Mouse (Mus musculus) layer of hippocampus, postnatal 10 days (tissue): ENCODE data around the gene Xndc1. TPM values are rescaled to one million over a fixed set of nuclear protein-coding genes. Genes with fewer than 3 reads are reported as not detected.

Experiments
- total RNA-seq, 2 experiments: library from RNA; stranded (reverse); gene quantifications; 2 replicates each; pipeline ENCODE4 v1.2.3; 2021

The Xndc1 gene
- total RNA-seq, 2 experiments from 2014 or later, result 23.2 to 23.6 TPM

Other genes starting within 250 kb of the Xndc1 start
- not detected for gene Phox2a, start 247.2 kb upstream of the Xndc1 start, total RNA-seq
- 10 to 100 TPM; 24.0 to 26.3 TPM for gene Inppl1, start 227.3 kb upstream of the Xndc1 start, total RNA-seq
- gene Folr2, start 208.3 kb upstream of the Xndc1 start, total RNA-seq, result 1 to 10 TPM; 1.2 to 1.3 TPM
- gene Anapc15, start 201.8 kb upstream of the Xndc1 start, total RNA-seq, result 10 to 100 TPM; 31.8 to 34.3 TPM
- gene Folr1, start 194.7 kb upstream of the Xndc1 start, total RNA-seq, result 10 to 100 TPM in 1 of 2 experiments, 1 to 10 TPM in 1; 1.3 to 17.2 TPM
- gene Lamtor1, start 159.6 kb upstream of the Xndc1 start, total RNA-seq, result 10 to 100 TPM; 98.0 to 98.3 TPM
- under 1 TPM in 1 of 2 experiments, not detected in 1; 0.11 TPM for gene Tomt, start 159.2 kb upstream of the Xndc1 start, total RNA-seq
- gene Lrrc51, start 131.6 kb upstream of the Xndc1 start, total RNA-seq, result 1 to 10 TPM; 5.2 to 6.5 TPM
- 10 to 100 TPM; 64.7 to 71.6 TPM for gene Numa1, start 131.4 kb upstream of the Xndc1 start, total RNA-seq
- 10 to 100 TPM; 11.1 to 11.9 TPM for gene Il18bp, start 46.8 kb upstream of the Xndc1 start, total RNA-seq
- 10 to 100 TPM; 44.6 to 45.4 TPM for gene Rnf121, start within 50 bp of the Xndc1 start, total RNA-seq
- gene Xntrpc, start 202 bp downstream of the Xndc1 start, total RNA-seq, result 1 to 10 TPM; 1.5 to 1.9 TPM
- gene Trpc2, start 17.6 kb downstream of the Xndc1 start, total RNA-seq, result 1 to 10 TPM in 1 of 2 experiments, under 1 TPM in 1; 0.36 to 1.5 TPM
- gene Art1, start 36.2 kb downstream of the Xndc1 start, total RNA-seq, result not detected
- not detected for gene Art5, start 44.0 kb downstream of the Xndc1 start, total RNA-seq
- not detected for gene Chrna10, start 51.3 kb downstream of the Xndc1 start, total RNA-seq
- gene Nup98, start 144.7 kb downstream of the Xndc1 start, total RNA-seq, result 10 to 100 TPM; 33.3 to 34.0 TPM
- 10 to 100 TPM; 29.9 to 34.3 TPM for gene Pgap2, start 144.7 kb downstream of the Xndc1 start, total RNA-seq
- 10 to 100 TPM; 15.8 to 16.3 TPM for gene Rhog, start 190.5 kb downstream of the Xndc1 start, total RNA-seq
- gene Stim1, start 202.3 kb downstream of the Xndc1 start, total RNA-seq, result 10 to 100 TPM; 56.7 to 66.1 TPM